Mouse (Mus musculus): ENCODE data around the gene Plcl2. TPM values are rescaled to one million over a fixed set of nuclear protein-coding genes. Genes with fewer than 3 reads are reported as not detected.

The Plcl2 gene
- polyA plus RNA-seq, 1 experiment from 2014 or later = 1.5 TPM

DNA sequence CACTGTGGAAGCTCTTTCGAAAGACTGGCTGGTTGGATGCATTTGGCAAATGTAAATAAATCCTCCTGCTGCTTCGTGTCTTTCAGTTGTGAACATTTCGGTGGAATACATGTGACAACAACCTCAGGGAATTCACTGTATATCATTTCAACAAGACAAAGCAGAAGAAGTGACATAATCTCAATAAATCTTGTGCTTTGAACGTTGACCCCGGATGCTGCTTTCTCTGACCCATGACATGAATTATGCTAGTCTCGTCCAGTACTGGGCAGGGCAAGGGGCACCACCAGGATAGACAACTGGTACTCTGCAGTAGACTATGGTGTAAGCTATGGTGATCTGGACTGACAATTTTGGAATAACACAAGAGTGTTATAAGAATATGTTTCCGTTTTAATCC is 28.3 kb upstream of the Plcl2 start:
- no peak overlapping the region for H3K9ac ChIP-seq (ENCODE audit: low read depth, low read length)
- H3K27ac ChIP-seq (ENCODE audit: low read length) = no peak overlapping the region
- H3K4me3 ChIP-seq (ENCODE audit: low read depth, low read length) = no peak overlapping the region
- no peak for ATAC-seq (ENCODE audit: low read depth)
- no peaks in the 10 kb centered on the region for H3K27me3 ChIP-seq (ENCODE audit: control insufficient read depth, insufficient read depth, low read depth, low read length)
- H3K4me1 ChIP-seq (ENCODE audit: control insufficient read depth, low read depth, low read length) = no peaks in the 10 kb centered on the region
- no peak overlapping the region for H3K4me2 ChIP-seq (ENCODE audit: low read depth, low read length)
- H3K9me3 ChIP-seq (replicated peaks; ENCODE audit: control insufficient read depth, low read length) = no peaks in the 10 kb centered on the region
- WGBS (ENCODE audit: insufficient replicate concordance) = 60% methylated on average over 7 of the region's 7 CpGs
- H3K36me3 ChIP-seq (ENCODE audit: control insufficient read depth, insufficient read depth) = no peaks in the 10 kb centered on the region

DNA sequence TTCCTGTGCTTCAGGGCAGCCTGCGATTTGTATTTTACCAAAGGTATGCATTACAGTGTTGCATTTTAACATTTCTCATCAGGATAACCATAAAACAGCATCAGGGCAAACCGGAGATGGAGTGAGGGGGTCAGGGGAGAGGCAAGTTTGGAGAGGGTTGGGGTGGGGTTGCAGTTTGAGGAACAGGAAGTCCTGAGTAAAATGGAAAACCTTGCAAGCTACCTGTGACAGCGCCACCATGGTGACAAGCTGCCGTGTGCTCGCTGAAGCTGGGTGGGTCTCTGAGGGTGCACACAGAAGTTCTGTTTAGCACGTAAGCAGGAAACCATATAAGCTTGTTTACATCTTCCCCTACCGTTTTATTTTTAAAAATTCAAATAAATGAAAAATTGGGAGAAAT is 25.5 kb upstream of the Plcl2 start:
- H3K27me3 ChIP-seq (ENCODE audit: control insufficient read depth, insufficient read depth, low read depth, low read length) = no peaks in the 10 kb centered on the region
- no peak overlapping the region for H3K27ac ChIP-seq (ENCODE audit: low read length)
- H3K4me2 ChIP-seq (ENCODE audit: low read depth, low read length) = no peak overlapping the region
- no peak for ATAC-seq (ENCODE audit: low read depth)
- WGBS (ENCODE audit: insufficient replicate concordance) = 48% methylated on average over 7 of the region's 7 CpGs
- H3K36me3 ChIP-seq (ENCODE audit: control insufficient read depth, insufficient read depth) = no peaks in the 10 kb centered on the region
- H3K9ac ChIP-seq (ENCODE audit: low read depth, low read length) = no peak overlapping the region
- no peaks in the 10 kb centered on the region for H3K9me3 ChIP-seq (replicated peaks; ENCODE audit: control insufficient read depth, low read length)
- no peaks in the 10 kb centered on the region for H3K4me1 ChIP-seq (ENCODE audit: control insufficient read depth, low read depth, low read length)
- H3K4me3 ChIP-seq (ENCODE audit: low read depth, low read length) = no peak overlapping the region

DNA sequence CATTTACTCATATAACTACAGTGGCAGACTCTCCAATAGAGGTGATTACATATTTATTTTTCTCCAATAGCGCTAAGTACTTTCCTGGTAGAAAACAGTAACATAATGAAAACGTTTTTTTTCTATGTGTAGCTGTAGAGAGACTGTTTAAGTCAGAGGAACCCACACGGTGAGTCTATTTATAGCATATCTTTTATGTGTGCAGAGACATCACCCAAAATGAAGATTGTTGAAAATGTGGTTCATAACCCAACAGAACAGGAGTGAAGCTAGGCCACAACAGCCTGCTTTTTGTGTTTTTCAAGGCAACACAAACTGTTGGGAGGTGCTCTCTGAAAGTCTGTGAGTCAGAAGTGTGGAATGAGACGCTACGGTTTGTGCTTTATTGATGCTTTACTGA is 24.2 kb upstream of the Plcl2 start:
- no peaks in the 10 kb centered on the region for H3K4me1 ChIP-seq (ENCODE audit: control insufficient read depth, low read depth, low read length)
- no peak overlapping the region for H3K27ac ChIP-seq (ENCODE audit: low read length)
- no peak for ATAC-seq (ENCODE audit: low read depth)
- WGBS (ENCODE audit: insufficient replicate concordance) = 49% methylated on average over 5 of the region's 5 CpGs
- H3K9ac ChIP-seq (ENCODE audit: low read depth, low read length) = no peak overlapping the region
- H3K4me3 ChIP-seq (ENCODE audit: low read depth, low read length) = no peak overlapping the region
- no peaks in the 10 kb centered on the region for H3K9me3 ChIP-seq (replicated peaks; ENCODE audit: control insufficient read depth, low read length)
- H3K4me2 ChIP-seq (ENCODE audit: low read depth, low read length) = no peak overlapping the region
- H3K36me3 ChIP-seq (ENCODE audit: control insufficient read depth, insufficient read depth) = no peaks in the 10 kb centered on the region
- H3K27me3 ChIP-seq (ENCODE audit: control insufficient read depth, insufficient read depth, low read depth, low read length) = no peaks in the 10 kb centered on the region

DNA sequence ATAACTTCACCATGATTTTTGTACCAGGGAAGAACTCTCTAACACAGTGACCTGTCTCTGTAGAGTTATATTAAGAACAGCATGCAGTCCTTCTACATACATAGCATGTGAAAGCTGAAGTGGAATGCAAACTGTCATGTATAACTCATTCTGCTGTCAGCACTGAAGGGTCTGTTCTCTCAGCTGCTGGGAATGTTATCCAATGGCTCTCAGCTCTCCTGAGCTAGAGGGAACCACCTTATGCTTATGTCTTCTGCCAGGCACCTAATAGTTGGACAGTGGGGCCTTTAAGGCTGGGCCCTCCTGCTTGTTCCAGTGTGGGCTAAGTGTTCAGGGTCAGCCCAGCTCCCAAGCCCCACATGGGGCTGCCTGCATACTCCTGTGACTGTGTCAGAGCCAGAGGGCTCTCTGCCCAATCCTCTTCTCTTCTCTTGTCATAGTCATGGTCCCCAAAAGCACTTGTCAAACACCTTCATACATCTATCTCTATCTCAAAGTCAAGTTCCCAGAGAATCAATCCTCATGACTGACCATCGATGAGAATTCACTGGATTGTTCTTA is 22.1 kb upstream of the Plcl2 start:
- Histone ChIP-seq H3K4me2 (ENCODE audit: low read depth, low read length) (no peak overlapping the region), H3K27ac (ENCODE audit: low read length) (no peak overlapping the region), H3K27me3 (ENCODE audit: control insufficient read depth, insufficient read depth, low read depth, low read length) (no peaks in the 10 kb centered on the region), H3K9ac (ENCODE audit: low read depth, low read length) (no peak overlapping the region), H3K9me3 (replicated peaks; ENCODE audit: control insufficient read depth, low read length) (no peaks in the 10 kb centered on the region), H3K4me3 (ENCODE audit: low read depth, low read length) (no peak overlapping the region), H3K4me1 (ENCODE audit: control insufficient read depth, low read depth, low read length) (no peaks in the 10 kb centered on the region), H3K36me3 (ENCODE audit: control insufficient read depth, insufficient read depth) (no peaks in the 10 kb centered on the region)
- ATAC-seq (ENCODE audit: low read depth) = no peak
- WGBS (ENCODE audit: insufficient replicate concordance) = 73% methylated on average over 1 of the region's 1 CpGs

DNA sequence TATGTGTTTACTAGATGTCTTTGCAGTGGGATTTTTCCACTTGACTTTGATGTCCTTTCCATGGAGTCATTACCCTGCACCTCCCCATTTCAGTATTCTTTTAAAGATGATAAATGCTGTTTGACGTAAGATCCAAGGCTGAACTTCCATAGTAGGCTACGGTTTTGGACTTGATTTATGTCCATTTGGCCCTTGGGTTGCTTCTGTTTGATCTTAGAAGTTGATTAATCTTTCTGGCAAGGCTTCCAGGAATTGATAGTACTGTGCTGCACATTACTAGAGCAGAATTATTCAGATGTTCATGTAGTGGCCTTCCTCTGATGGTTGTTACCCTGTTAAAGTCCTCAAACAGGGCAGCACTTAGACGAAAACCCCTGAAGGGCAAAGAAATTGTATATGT is 21.5 kb upstream of the Plcl2 start:
- H3K36me3 ChIP-seq (ENCODE audit: control insufficient read depth, insufficient read depth) = no peaks in the 10 kb centered on the region
- no peak overlapping the region for H3K4me3 ChIP-seq (ENCODE audit: low read depth, low read length)
- no peaks in the 10 kb centered on the region for H3K9me3 ChIP-seq (replicated peaks; ENCODE audit: control insufficient read depth, low read length)
- no peaks in the 10 kb centered on the region for H3K27me3 ChIP-seq (ENCODE audit: control insufficient read depth, insufficient read depth, low read depth, low read length)
- no peak overlapping the region for H3K9ac ChIP-seq (ENCODE audit: low read depth, low read length)
- no peak for ATAC-seq (ENCODE audit: low read depth)
- H3K27ac ChIP-seq (ENCODE audit: low read length) = no peak overlapping the region
- WGBS (ENCODE audit: insufficient replicate concordance) = 69% methylated on average over 3 of the region's 3 CpGs
- H3K4me1 ChIP-seq (ENCODE audit: control insufficient read depth, low read depth, low read length) = no peaks in the 10 kb centered on the region
- no peak overlapping the region for H3K4me2 ChIP-seq (ENCODE audit: low read depth, low read length)

DNA sequence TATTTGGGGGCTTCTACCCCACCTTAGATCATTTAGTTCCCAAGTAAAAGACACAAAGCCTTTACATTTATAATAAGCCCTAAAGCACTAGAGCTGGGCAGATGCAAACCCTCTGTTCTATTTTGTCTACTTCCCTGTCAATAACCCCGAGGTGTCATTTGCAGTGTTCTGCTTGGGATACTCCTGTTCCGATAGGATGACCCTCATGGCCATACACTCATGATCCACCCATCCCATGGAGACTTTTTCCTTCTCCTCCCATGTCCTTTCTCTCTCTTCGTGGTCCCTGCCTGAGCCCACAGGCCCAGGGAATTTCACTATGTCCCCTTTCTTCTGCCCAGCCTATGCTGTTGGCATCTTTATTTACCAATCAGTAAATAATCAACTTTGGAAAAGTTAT is 20.8 kb upstream of the Plcl2 start:
- 51% methylated on average over 3 of the region's 3 CpGs for WGBS (ENCODE audit: insufficient replicate concordance)
- no peak overlapping the region for H3K4me3 ChIP-seq (ENCODE audit: low read depth, low read length)
- H3K36me3 ChIP-seq (ENCODE audit: control insufficient read depth, insufficient read depth) = no peaks in the 10 kb centered on the region
- no peaks in the 10 kb centered on the region for H3K9me3 ChIP-seq (replicated peaks; ENCODE audit: control insufficient read depth, low read length)
- no peak overlapping the region for H3K27ac ChIP-seq (ENCODE audit: low read length)
- no peak for ATAC-seq (ENCODE audit: low read depth)
- no peaks in the 10 kb centered on the region for H3K4me1 ChIP-seq (ENCODE audit: control insufficient read depth, low read depth, low read length)
- H3K27me3 ChIP-seq (ENCODE audit: control insufficient read depth, insufficient read depth, low read depth, low read length) = no peaks in the 10 kb centered on the region
- no peak overlapping the region for H3K9ac ChIP-seq (ENCODE audit: low read depth, low read length)
- no peak overlapping the region for H3K4me2 ChIP-seq (ENCODE audit: low read depth, low read length)

DNA sequence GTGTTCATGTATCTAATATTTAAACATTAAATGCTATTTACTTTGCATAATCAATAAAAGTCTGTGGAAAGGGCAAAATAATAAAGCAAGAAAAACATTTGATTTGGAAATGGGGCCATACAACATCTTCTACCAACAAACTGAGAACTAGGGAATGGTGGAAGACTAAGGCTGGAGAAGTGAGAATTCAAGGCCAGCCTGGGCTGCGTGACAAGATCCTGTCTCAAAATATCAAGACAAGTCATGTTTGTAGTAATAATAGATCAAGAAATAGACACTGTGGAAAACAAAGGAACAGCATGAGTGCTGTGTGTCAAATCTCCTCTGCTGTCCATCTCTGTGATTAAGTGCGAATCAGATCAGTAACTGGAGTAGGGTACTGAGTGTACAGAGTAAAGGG is 20.3 kb upstream of the Plcl2 start:
- no peak for ATAC-seq (ENCODE audit: low read depth)
- no peak overlapping the region for H3K9ac ChIP-seq (ENCODE audit: low read depth, low read length)
- H3K36me3 ChIP-seq (ENCODE audit: control insufficient read depth, insufficient read depth) = no peaks in the 10 kb centered on the region
- H3K27me3 ChIP-seq (ENCODE audit: control insufficient read depth, insufficient read depth, low read depth, low read length) = no peaks in the 10 kb centered on the region
- H3K4me3 ChIP-seq (ENCODE audit: low read depth, low read length) = no peak overlapping the region
- no peaks in the 10 kb centered on the region for H3K9me3 ChIP-seq (replicated peaks; ENCODE audit: control insufficient read depth, low read length)
- H3K27ac ChIP-seq (ENCODE audit: low read length) = no peak overlapping the region
- H3K4me2 ChIP-seq (ENCODE audit: low read depth, low read length) = no peak overlapping the region
- WGBS (ENCODE audit: insufficient replicate concordance) = 60% methylated on average over 2 of the region's 2 CpGs
- H3K4me1 ChIP-seq (ENCODE audit: control insufficient read depth, low read depth, low read length) = no peaks in the 10 kb centered on the region

DNA sequence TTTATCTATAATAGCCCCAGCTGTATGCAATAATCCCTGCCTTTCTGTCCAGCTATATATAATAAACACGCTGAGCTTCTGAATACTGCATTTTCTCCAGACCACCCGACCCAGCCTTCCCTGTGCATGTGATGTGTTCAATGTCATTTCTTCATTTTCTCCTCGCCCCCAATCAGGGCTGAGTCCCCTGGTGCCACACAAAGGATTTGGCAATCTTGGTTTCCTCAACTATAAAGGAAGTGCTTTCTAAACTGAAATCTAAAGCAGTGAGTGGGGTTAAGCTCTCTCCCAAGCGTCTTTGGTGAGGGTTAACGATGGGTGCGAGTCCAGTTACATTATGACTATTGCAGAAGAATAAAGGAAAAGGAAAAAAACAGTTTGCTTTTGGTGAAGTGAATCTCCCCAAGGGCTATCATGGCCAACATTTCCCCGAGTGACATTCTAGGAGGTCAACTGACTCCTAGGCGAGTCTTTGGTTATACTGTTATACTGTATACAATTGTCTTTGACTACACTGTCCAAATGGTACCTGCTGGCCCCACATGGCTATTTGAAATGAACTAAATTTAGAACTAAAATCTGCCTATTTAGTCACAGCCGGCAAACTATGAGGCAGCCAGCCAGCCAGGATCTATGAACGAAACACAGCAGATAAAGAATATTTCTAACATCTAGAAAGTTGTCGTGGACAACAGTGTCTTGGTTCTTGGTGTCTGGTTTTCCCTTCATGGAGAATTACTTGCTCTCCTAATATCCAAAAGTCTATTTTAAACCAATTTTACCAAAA is 18.4 kb upstream of the Plcl2 start:
- H3K4me2 ChIP-seq (ENCODE audit: low read depth, low read length) = no peak overlapping the region
- no peak overlapping the region for H3K27ac ChIP-seq (ENCODE audit: low read length)
- H3K4me3 ChIP-seq (ENCODE audit: low read depth, low read length) = no peak overlapping the region
- no peak overlapping the region for H3K9ac ChIP-seq (ENCODE audit: low read depth, low read length)
- H3K27me3 ChIP-seq (ENCODE audit: control insufficient read depth, insufficient read depth, low read depth, low read length) = no peaks in the 10 kb centered on the region
- 58% methylated on average over 11 of the region's 11 CpGs for WGBS (ENCODE audit: insufficient replicate concordance)
- no peaks in the 10 kb centered on the region for H3K9me3 ChIP-seq (replicated peaks; ENCODE audit: control insufficient read depth, low read length)
- no peaks in the 10 kb centered on the region for H3K4me1 ChIP-seq (ENCODE audit: control insufficient read depth, low read depth, low read length)
- H3K36me3 ChIP-seq (ENCODE audit: control insufficient read depth, insufficient read depth) = no peaks in the 10 kb centered on the region
- no peak for ATAC-seq (ENCODE audit: low read depth)

DNA sequence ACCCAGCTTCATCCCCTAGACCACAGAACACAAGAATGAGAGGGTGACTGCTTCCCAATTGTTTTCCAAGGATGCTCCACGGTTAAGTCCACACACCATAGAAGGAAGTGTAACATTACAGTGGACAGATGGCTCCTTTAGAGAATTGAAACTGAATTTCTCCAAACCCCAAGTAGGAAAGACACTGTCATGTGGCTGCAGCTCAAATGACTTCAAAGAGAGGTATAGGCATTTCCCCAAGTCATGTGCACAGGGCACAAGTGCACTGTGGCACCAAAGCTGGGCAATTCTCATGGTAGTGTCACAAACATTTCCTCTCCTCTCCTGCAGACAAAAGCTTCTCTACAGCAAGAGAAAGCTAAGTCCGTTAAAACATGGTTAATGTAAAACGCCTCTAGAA is 17.7 kb upstream of the Plcl2 start:
- Histone ChIP-seq H3K27ac (ENCODE audit: low read length) (no peak overlapping the region), H3K9me3 (replicated peaks; ENCODE audit: control insufficient read depth, low read length) (no peaks in the 10 kb centered on the region), H3K4me1 (ENCODE audit: control insufficient read depth, low read depth, low read length) (no peaks in the 10 kb centered on the region), H3K9ac (ENCODE audit: low read depth, low read length) (no peak overlapping the region), H3K4me3 (ENCODE audit: low read depth, low read length) (no peak overlapping the region), H3K4me2 (ENCODE audit: low read depth, low read length) (no peak overlapping the region), H3K36me3 (ENCODE audit: control insufficient read depth, insufficient read depth) (no peaks in the 10 kb centered on the region), H3K27me3 (ENCODE audit: control insufficient read depth, insufficient read depth, low read depth, low read length) (no peaks in the 10 kb centered on the region)
- ATAC-seq (ENCODE audit: low read depth) = no peak
- 53% methylated on average over 3 of the region's 3 CpGs for WGBS (ENCODE audit: insufficient replicate concordance)

All from liver, embryonic 16.5 days (tissue).